In the genomic region with DNA sequence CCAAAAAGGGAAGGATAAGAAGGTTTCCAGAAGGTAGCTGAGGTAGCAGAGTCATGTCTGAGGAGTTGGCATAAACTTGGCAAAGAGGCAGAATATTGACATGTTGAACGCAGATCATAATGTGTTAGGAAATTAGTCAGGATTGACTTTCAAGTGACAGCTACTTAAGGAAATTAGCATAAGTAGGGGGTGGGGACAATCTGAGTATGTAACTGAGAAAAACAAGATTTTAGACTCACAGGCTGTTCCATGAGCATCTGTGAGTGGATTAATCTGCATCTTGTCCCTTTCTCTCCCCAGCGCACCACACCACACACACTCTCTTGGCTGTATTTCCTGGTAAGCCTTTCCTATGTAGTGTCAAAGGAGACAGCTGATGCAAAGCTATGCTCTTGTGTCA, we compare ENCODE assay signal across 34 mouse cellular contexts. TPM values are rescaled to one million over a fixed set of nuclear protein-coding genes. Genes with fewer than 3 reads are reported as not detected.
DNase-seq lines count a peak whose midpoint lies in the region; ATAC-seq lines count a peak whose summit lies in the region.
"Had no signal": no experiment of that assay in that cellular context is flagged by ENCODE, and none has a peak within 500 bp of the region (broad histone marks: within the 10 kb centered on the region; RNA-seq: fewer than 3 reads in every experiment).

No protein-coding gene starts in this region.

- H3K4me3 ChIP-seq in forebrain, embryonic 14.5 days (ENCODE audit: low read depth, low read length), result no peak overlapping the region
- H3K4me3 ChIP-seq in forebrain, embryonic 12.5 days (replicated peaks), result no peak overlapping the region
- H3K4me3 ChIP-seq: embryonic facial prominence, embryonic 10.5 days; embryonic facial prominence, embryonic 13.5 days; erythroblast, embryonic 14.5 days; gastrocnemius, adult 2 months; heart, embryonic 12.5 days; heart, embryonic 15.5 days; hindbrain, embryonic 10.5 days; hindbrain, embryonic 13.5 days; intestine, embryonic 15.5 days had no signal

- ATAC-seq in forebrain, embryonic 14.5 days, result peak; percentile 75
- ATAC-seq in forebrain, embryonic 12.5 days (ENCODE audit: low FRiP score), result no peak
- 0 out of 2 replicates have a peak, but pooled peaks have one; percentile 20 for ATAC-seq in common myeloid progenitor, adult 5-6 weeks (replicated peaks; ENCODE audit: low read depth, poor library complexity, severe bottlenecking)
- ATAC-seq: activated CD4-positive, CD25-positive, alpha-beta regulatory T cell, adult 4 months; hindbrain, embryonic 16.5 days; intestine, embryonic 15.5 days had no signal

- H3K4me1 ChIP-seq in forebrain, embryonic 14.5 days (ENCODE audit: control insufficient read depth, insufficient read depth, low read length), result peaks cover 18% of the 10 kb centered on the region
- peaks cover 12% of the 10 kb centered on the region for H3K4me1 ChIP-seq in forebrain, embryonic 12.5 days
- H3K4me1 ChIP-seq: embryonic facial prominence, embryonic 10.5 days; hindbrain, embryonic 10.5 days had no signal

- H3K27me3 ChIP-seq in forebrain, embryonic 14.5 days (replicated peaks; ENCODE audit: control insufficient read depth, insufficient read depth, low read length), result no peaks in the 10 kb centered on the region
- H3K27me3 ChIP-seq in forebrain, embryonic 12.5 days, result no peaks in the 10 kb centered on the region
- H3K27me3 ChIP-seq: CH12.LX; embryonic facial prominence, embryonic 13.5 days; heart, embryonic 12.5 days; heart, embryonic 15.5 days; hindbrain, embryonic 13.5 days; intestine, embryonic 15.5 days had no signal

- no peaks in the 10 kb centered on the region for H3K9me3 ChIP-seq in forebrain, embryonic 14.5 days (replicated peaks; ENCODE audit: control insufficient read depth, low read length)
- H3K9me3 ChIP-seq in forebrain, embryonic 12.5 days, result no peaks in the 10 kb centered on the region
- H3K9me3 ChIP-seq: embryonic facial prominence, embryonic 10.5 days; embryonic facial prominence, embryonic 13.5 days; G1E; heart, embryonic 12.5 days; heart, embryonic 15.5 days; hindbrain, embryonic 10.5 days; hindbrain, embryonic 13.5 days; intestine, embryonic 15.5 days had no signal

- H3K9ac ChIP-seq in forebrain, embryonic 14.5 days (ENCODE audit: low read length), result no peak overlapping the region
- H3K9ac ChIP-seq in forebrain, embryonic 12.5 days, result no peak overlapping the region
- H3K9ac ChIP-seq: embryonic facial prominence, embryonic 13.5 days; heart, embryonic 12.5 days; heart, embryonic 15.5 days; hindbrain, embryonic 13.5 days; intestine, embryonic 15.5 days had no signal

- WGBS in forebrain, embryonic 14.5 days, result 69% methylated on average over 2 of the region's 2 CpGs
- 77% methylated on average over 2 of the region's 2 CpGs for WGBS in forebrain, embryonic 12.5 days

- no peak overlapping the region for H3K27ac ChIP-seq in forebrain, embryonic 14.5 days (ENCODE audit: low read depth, low read length)
- no peak overlapping the region for H3K27ac ChIP-seq in forebrain, embryonic 12.5 days
- H3K27ac ChIP-seq: embryonic facial prominence, embryonic 10.5 days; embryonic facial prominence, embryonic 13.5 days; gastrocnemius, adult 2 months; hindbrain, embryonic 10.5 days; hindbrain, embryonic 13.5 days; intestine, embryonic 15.5 days had no signal

- peaks cover 11% of the 10 kb centered on the region for H3K36me3 ChIP-seq in forebrain, embryonic 14.5 days (ENCODE audit: control insufficient read depth, insufficient read depth, low read length)
- peaks cover 9% of the 10 kb centered on the region for H3K36me3 ChIP-seq in forebrain, embryonic 12.5 days (replicated peaks)
- H3K36me3 ChIP-seq: G1E; heart, embryonic 15.5 days; intestine, embryonic 15.5 days had no signal

- DNase-seq in forebrain, embryonic 14.5 days (ENCODE audit: low spot score), result peak; percentile 71
- peak; percentile 54 for DNase-seq in layer of hippocampus, adult 9-11 months
- no peak for DNase-seq in layer of hippocampus, postnatal 10 days (ENCODE audit: low spot score in 2 of 2)
- DNase-seq in brain, adult 2 months (ENCODE audit: low read depth, low spot score), result peak; percentile 31
- DNase-seq in testis, postnatal 14 days (ENCODE audit: low spot score), result no peak
- no peak for DNase-seq in T-cell, adult 2 months (ENCODE audit: low spot score)
- DNase-seq: adrenal gland, adult 8-10 months; adrenal gland, postnatal 25 days; B cell, adult 2 months; cerebellum, adult 11 months; cerebellum, adult 2 months; cerebellum, adult 9-11 months; cerebellum, postnatal 25 days; embryo, embryonic 11 days; gastrocnemius, adult 2 months; gastrocnemius, postnatal 25 days; heart, adult 18-20 months; heart, postnatal 10 days; heart, postnatal 36 days; kidney, adult 11 months had no signal

- H3K4me2 ChIP-seq in forebrain, embryonic 14.5 days (ENCODE audit: low read length), result no peak overlapping the region
- H3K4me2 ChIP-seq in forebrain, embryonic 12.5 days, result no peak overlapping the region
- H3K4me2 ChIP-seq: embryonic facial prominence, embryonic 13.5 days; heart, embryonic 12.5 days; heart, embryonic 15.5 days; hindbrain, embryonic 13.5 days; intestine, embryonic 15.5 days had no signal

RNA-seq across cellular contexts. Expression of a gene that starts 6.0 kb away (rescaled TPM):
- polyA plus RNA-seq in forebrain, embryonic 14.5 days (2014; fragmentation: Nextera tagmentation; extraction: Ambion mirVana), result 4.7 and 4.8 TPM in 2 replicates
- polyA plus RNA-seq in forebrain, embryonic 12.5 days (2016; fragmentation: Nextera tagmentation; extraction: Ambion mirVana), result 3.4 and 3.7 TPM in 2 replicates
- total RNA-seq in layer of hippocampus, postnatal 10 days (2021), result 10 to 100 TPM; 49.1 to 50.3 TPM
- 0.64 and 1.1 TPM in 2 replicates for total RNA-seq in common myeloid progenitor, adult 5-6 weeks (2017)
- polyA plus RNA-seq: activated CD4-positive, CD25-positive, alpha-beta regulatory T cell, adult 4 months; erythroblast, embryonic 14.5 days; G1E had no signal

Comparison
In these comparisons a context has a peak if more than half of its experiments do, and no peak if none do; other contexts are left out.
1. DNase-seq: peak in forebrain, embryonic 14.5 days (single experiment), layer of hippocampus, adult 9-11 months (single experiment) and brain, adult 2 months (single experiment); none in layer of hippocampus, postnatal 10 days (0 of 2), testis, postnatal 14 days (single experiment) and T-cell, adult 2 months (single experiment).
2. RNA of a gene that starts 6.0 kb away (total RNA-seq): 49.1 to 50.3 TPM in layer of hippocampus, postnatal 10 days; 0.64 to 1.1 TPM in common myeloid progenitor, adult 5-6 weeks; every median in the first group is over 10 times any median in the second.